Mouse (Mus musculus): ENCODE results near the gene Gsn. TPM values are rescaled to one million over a fixed set of nuclear protein-coding genes. Genes with fewer than 3 reads are reported as not detected.

Gene Gsn
- polyA plus RNA-seq (2012; fragmentation: generic; extraction: Trizol): 282 TPM

- TF ChIP-seq MAX (IDR thresholded peaks at IDR 0.05; ENCODE audit: low read depth): no peak
- peak; percentile 88 for TF ChIP-seq POLR2A (IDR thresholded peaks at IDR 0.05; ENCODE audit: insufficient read length, low read depth)
- no peak for TF ChIP-seq SRF (IDR thresholded peaks at IDR 0.05; ENCODE audit: control insufficient read depth, insufficient read length, low read depth)
- TF ChIP-seq POLR2AphosphoS2 (IDR thresholded peaks at IDR 0.05; ENCODE audit: insufficient read length, low read depth): peak; percentile 92
- TF ChIP-seq TCF3 (IDR thresholded peaks at IDR 0.05; ENCODE audit: insufficient read length, low read depth): no peak
- TF ChIP-seq TCF12 (IDR thresholded peaks at IDR 0.05; ENCODE audit: insufficient read depth, poor library complexity, severe bottlenecking): no peak
- peak in 1 of 3 experiments; percentile 76 for TF ChIP-seq MYOG (IDR thresholded peaks at IDR 0.05; ENCODE audit: control insufficient read depth in 1 of 3, insufficient read depth in 1 of 3, insufficient read length in 2 of 3, low read depth in 2 of 3)
- TF ChIP-seq E2F4 (IDR thresholded peaks at IDR 0.05; ENCODE audit: insufficient read depth): no peak
- no peak for TF ChIP-seq USF1 (IDR thresholded peaks at IDR 0.05; ENCODE audit: low read depth)
- TF ChIP-seq REST (IDR thresholded peaks at IDR 0.05; ENCODE audit: insufficient read depth, insufficient read length): no peak
- TF ChIP-seq CEBPB (IDR thresholded peaks at IDR 0.05; ENCODE audit: insufficient read depth, poor library complexity, severe bottlenecking): no peak
- TF ChIP-seq MYOD1 (IDR thresholded peaks at IDR 0.05; ENCODE audit: control insufficient read depth in 1 of 3, insufficient read length in 2 of 3, low read depth in 2 of 3): peak in 2 of 3 experiments; percentile 51 to 83
These were observed at the start of gene Gsn for GRCm38 (mm10) chr2:35255885-35256833. Gene Gsn (plus strand): TSS chr2:35256380.

GRCm38 (mm10) chr2:35206761-35207160 lies 49.4 kb upstream of the Gsn start:
- no peaks in the 10 kb centered on the region for H3K36me3 ChIP-seq (ENCODE audit: control insufficient read depth, insufficient read depth)
- H3K4me2 ChIP-seq (ENCODE audit: low read depth): no peak overlapping the region
- H3ac ChIP-seq (ENCODE audit: control insufficient read depth, insufficient read length): no peak overlapping the region
- H3K79me2 ChIP-seq (ENCODE audit: control insufficient read depth, insufficient read depth): no peaks in the 10 kb centered on the region
- H3K27me3 ChIP-seq (ENCODE audit: control insufficient read depth, insufficient read depth, insufficient read length): no peaks in the 10 kb centered on the region
- H3K4me3 ChIP-seq: no peak overlapping the region
- TF ChIP-seq TCF12 (IDR thresholded peaks at IDR 0.05; ENCODE audit: insufficient read depth, poor library complexity, severe bottlenecking) (no peak), REST (IDR thresholded peaks at IDR 0.05; ENCODE audit: insufficient read depth, insufficient read length) (no peak), POLR2AphosphoS2 (IDR thresholded peaks at IDR 0.05; ENCODE audit: insufficient read length, low read depth) (no peak), MAX (IDR thresholded peaks at IDR 0.05; ENCODE audit: low read depth) (no peak), POLR2A (IDR thresholded peaks at IDR 0.05; ENCODE audit: insufficient read length, low read depth) (no peak), E2F4 (IDR thresholded peaks at IDR 0.05; ENCODE audit: insufficient read depth) (no peak), TCF3 (IDR thresholded peaks at IDR 0.05; ENCODE audit: insufficient read length, low read depth) (no peak), SRF (IDR thresholded peaks at IDR 0.05; ENCODE audit: control insufficient read depth, insufficient read length, low read depth) (no peak), USF1 (IDR thresholded peaks at IDR 0.05; ENCODE audit: low read depth) (no peak), CEBPB (IDR thresholded peaks at IDR 0.05; ENCODE audit: insufficient read depth, poor library complexity, severe bottlenecking) (no peak), MYOG (IDR thresholded peaks at IDR 0.05; ENCODE audit: control insufficient read depth in 1 of 3, insufficient read depth in 1 of 3, insufficient read length in 2 of 3, low read depth in 2 of 3) (no peak), MYOD1 (IDR thresholded peaks at IDR 0.05; ENCODE audit: control insufficient read depth in 1 of 3, insufficient read length in 2 of 3, low read depth in 2 of 3) (no peak)

More at GRCm38 (mm10) chr2:35255885-35256833, at the start of gene Gsn:
- Histone ChIP-seq H3K36me3 (ENCODE audit: control insufficient read depth, insufficient read depth) (no peaks in the 10 kb centered on the region), H3K4me3 (peak within 1 kb of the TSS; percentile 52), H3K27me3 (ENCODE audit: control insufficient read depth, insufficient read depth, insufficient read length) (no peaks in the 10 kb centered on the region), H3ac (ENCODE audit: control insufficient read depth, insufficient read length) (peak within 1 kb of the TSS; percentile 4), H3K4me2 (ENCODE audit: low read depth) (peak within 1 kb of the TSS; percentile 79), H3K79me2 (ENCODE audit: control insufficient read depth, insufficient read depth) (peaks cover 42% of the 10 kb centered on the region)

- Histone ChIP-seq H3K36me3 (ENCODE audit: control insufficient read depth, insufficient read depth) (no peaks in the 10 kb centered on the region), H3K4me3 (no peak overlapping the region), H3K79me2 (ENCODE audit: control insufficient read depth, insufficient read depth) (no peaks in the 10 kb centered on the region), H3K27me3 (ENCODE audit: control insufficient read depth, insufficient read depth, insufficient read length) (no peaks in the 10 kb centered on the region), H3K4me2 (ENCODE audit: low read depth) (no peak overlapping the region), H3ac (ENCODE audit: control insufficient read depth, insufficient read length) (no peak overlapping the region)
- TF ChIP-seq POLR2AphosphoS2 (IDR thresholded peaks at IDR 0.05; ENCODE audit: insufficient read length, low read depth) (no peak), MYOG (IDR thresholded peaks at IDR 0.05; ENCODE audit: control insufficient read depth in 1 of 3, insufficient read depth in 1 of 3, insufficient read length in 2 of 3, low read depth in 2 of 3) (no peak), SRF (IDR thresholded peaks at IDR 0.05; ENCODE audit: control insufficient read depth, insufficient read length, low read depth) (no peak), USF1 (IDR thresholded peaks at IDR 0.05; ENCODE audit: low read depth) (no peak)
These were observed 48.1 kb upstream of the Gsn start for GRCm38 (mm10) chr2:35208054-35208453.

- Histone ChIP-seq H3ac (ENCODE audit: control insufficient read depth, insufficient read length) (no peak overlapping the region), H3K79me2 (ENCODE audit: control insufficient read depth, insufficient read depth) (no peaks in the 10 kb centered on the region), H3K4me2 (ENCODE audit: low read depth) (no peak overlapping the region), H3K4me3 (no peak overlapping the region), H3K36me3 (ENCODE audit: control insufficient read depth, insufficient read depth) (no peaks in the 10 kb centered on the region), H3K27me3 (ENCODE audit: control insufficient read depth, insufficient read depth, insufficient read length) (no peaks in the 10 kb centered on the region)
- no peak for TF ChIP-seq POLR2A (IDR thresholded peaks at IDR 0.05; ENCODE audit: insufficient read length, low read depth)
- no peak for TF ChIP-seq MYOG (IDR thresholded peaks at IDR 0.05; ENCODE audit: control insufficient read depth in 1 of 3, insufficient read depth in 1 of 3, insufficient read length in 2 of 3, low read depth in 2 of 3)
- TF ChIP-seq REST (IDR thresholded peaks at IDR 0.05; ENCODE audit: insufficient read depth, insufficient read length): no peak
- TF ChIP-seq CEBPB (IDR thresholded peaks at IDR 0.05; ENCODE audit: insufficient read depth, poor library complexity, severe bottlenecking): no peak
- TF ChIP-seq MAX (IDR thresholded peaks at IDR 0.05; ENCODE audit: low read depth): no peak
- TF ChIP-seq POLR2AphosphoS2 (IDR thresholded peaks at IDR 0.05; ENCODE audit: insufficient read length, low read depth): no peak
- no peak for TF ChIP-seq MYOD1 (IDR thresholded peaks at IDR 0.05; ENCODE audit: control insufficient read depth in 1 of 3, insufficient read length in 2 of 3, low read depth in 2 of 3)
- no peak for TF ChIP-seq TCF3 (IDR thresholded peaks at IDR 0.05; ENCODE audit: insufficient read length, low read depth)
These were observed 47.1 kb upstream of the Gsn start for GRCm38 (mm10) chr2:35208931-35209665.
